Mouse (Mus musculus): ENCODE data around the gene Stat5b. TPM values are rescaled to one million over a fixed set of nuclear protein-coding genes. Genes with fewer than 3 reads are reported as not detected.

Gene Stat5b
- polyA plus RNA-seq, 1 experiment from 2014 or later: 14.9 TPM

DNA sequence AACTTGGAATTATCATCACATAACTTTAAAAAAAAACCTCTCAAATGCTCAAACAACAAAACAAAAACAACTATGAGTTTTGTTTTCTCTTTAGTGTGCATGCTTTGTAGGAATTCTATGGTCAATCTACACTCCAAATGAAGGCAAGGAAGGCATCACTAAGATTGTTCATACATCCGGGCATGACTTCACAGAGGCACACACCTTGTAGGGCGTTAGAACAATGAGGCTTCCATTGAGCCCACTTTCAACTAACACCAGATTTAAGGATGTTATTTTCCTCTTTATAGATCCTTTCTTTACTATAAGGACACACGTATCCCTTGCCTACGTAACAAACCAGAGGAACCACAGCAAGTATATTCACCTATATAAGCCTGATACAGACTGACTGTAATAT lies 3.0 kb downstream of the Stat5b start:
- H3K9me3 ChIP-seq: no peaks in the 10 kb centered on the region
- H3K27me3 ChIP-seq (replicated peaks; ENCODE audit: low read depth, poor library complexity, severe bottlenecking): peaks cover 31% of the 10 kb centered on the region
- H3K4me3 ChIP-seq: no peak overlapping the region
- H3K4me1 ChIP-seq: peaks cover 24% of the 10 kb centered on the region
- no peaks in the 10 kb centered on the region for H3K36me3 ChIP-seq (replicated peaks)
- WGBS: 94% methylated on average over 4 of the region's 4 CpGs
- H3K27ac ChIP-seq (replicated peaks): no peak overlapping the region
- no peak for DNase-seq (ENCODE audit: low spot score)

DNA sequence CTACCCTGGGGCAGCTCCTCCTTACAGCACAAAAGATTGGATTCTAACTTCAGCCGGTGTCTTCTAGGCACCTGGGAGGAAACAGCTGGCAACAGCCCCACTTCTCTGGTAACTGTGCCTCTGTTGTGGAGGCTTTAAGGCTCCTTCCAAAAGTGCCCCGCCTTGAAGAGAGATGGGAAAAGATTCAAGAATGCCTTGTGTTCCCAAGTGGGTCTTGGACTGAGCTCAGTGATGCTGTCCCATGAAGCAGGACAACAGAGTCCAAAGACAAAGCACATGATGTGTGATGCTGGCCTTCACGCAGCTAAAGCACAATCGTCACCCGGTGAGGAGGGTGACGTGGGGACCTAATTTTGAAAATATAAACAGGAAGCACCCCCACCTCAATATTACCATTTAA lies 4.7 kb downstream of the Stat5b start:
- H3K27ac ChIP-seq (replicated peaks): no peak overlapping the region
- H3K36me3 ChIP-seq (replicated peaks): no peaks in the 10 kb centered on the region
- 79% methylated on average over 6 of the region's 6 CpGs for WGBS
- no peak overlapping the region for H3K4me3 ChIP-seq
- no peaks in the 10 kb centered on the region for H3K9me3 ChIP-seq
- H3K4me1 ChIP-seq: peaks cover 21% of the 10 kb centered on the region
- peaks cover 15% of the 10 kb centered on the region for H3K27me3 ChIP-seq (replicated peaks; ENCODE audit: low read depth, poor library complexity, severe bottlenecking)
- no peak for DNase-seq (ENCODE audit: low spot score)

DNA sequence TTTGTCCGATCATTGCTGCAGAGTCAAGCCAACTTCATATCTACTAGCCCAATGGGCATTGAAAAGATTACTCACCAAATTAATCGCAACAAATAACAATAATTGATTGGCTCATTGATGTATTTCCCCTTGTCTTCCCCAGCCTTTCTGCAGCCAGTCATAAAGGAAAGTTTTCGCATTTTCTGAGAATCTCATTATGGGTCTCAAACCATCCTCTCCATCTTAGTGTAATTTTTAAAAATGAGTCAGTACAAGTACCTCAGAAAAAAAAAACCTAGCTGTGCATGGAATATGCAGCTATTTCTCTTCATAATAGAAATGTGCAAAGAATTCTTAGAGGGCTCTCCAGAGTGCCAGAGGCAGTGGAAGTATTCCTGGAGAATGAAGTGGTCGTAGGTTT lies 6.4 kb downstream of the Stat5b start:
- Histone ChIP-seq H3K27me3 (replicated peaks; ENCODE audit: low read depth, poor library complexity, severe bottlenecking) (peaks cover 13% of the 10 kb centered on the region), H3K4me3 (no peak overlapping the region), H3K36me3 (replicated peaks) (no peaks in the 10 kb centered on the region), H3K4me1 (peaks cover 16% of the 10 kb centered on the region), H3K27ac (replicated peaks) (no peak overlapping the region), H3K9me3 (no peaks in the 10 kb centered on the region)
- 87% methylated on average over 4 of the region's 4 CpGs for WGBS
- no peak for DNase-seq (ENCODE audit: low spot score)

DNA sequence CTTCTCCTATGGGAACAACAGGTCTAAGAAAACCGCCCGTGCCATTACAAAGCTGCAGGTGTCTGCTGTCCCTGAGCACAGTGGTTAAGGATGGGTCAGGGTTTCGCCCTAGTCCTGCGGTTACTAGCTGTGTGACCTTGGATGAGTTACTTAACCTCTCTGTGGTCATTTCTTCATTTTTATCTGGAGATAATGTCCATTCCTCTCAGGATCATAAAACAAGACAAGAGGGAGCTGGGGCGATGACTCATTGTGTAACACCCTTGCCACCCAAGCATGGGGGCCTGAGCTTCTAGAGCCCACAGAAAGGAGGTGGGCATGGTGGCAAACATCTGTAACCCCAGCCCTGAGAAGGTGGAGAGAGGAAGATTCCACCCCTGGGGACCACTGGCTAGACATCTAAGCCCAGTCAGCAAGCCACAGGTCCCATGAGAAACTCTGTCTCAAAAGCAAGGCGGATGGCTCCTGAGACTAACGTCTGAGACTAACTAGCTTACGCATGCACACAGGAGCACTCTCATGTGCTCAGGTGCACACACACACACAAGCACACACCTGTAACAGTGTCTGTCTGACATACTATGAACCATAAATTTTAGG lies 7.4 kb downstream of the Stat5b start:
- Histone ChIP-seq H3K27me3 (replicated peaks; ENCODE audit: low read depth, poor library complexity, severe bottlenecking) (0 out of 2 replicates have a peak, but pooled peaks cover 4% of the 10 kb centered on the region), H3K27ac (replicated peaks) (no peak overlapping the region), H3K4me1 (0 out of 2 replicates have a peak, but pooled peaks cover 11% of the 10 kb centered on the region), H3K36me3 (replicated peaks) (no peaks in the 10 kb centered on the region), H3K9me3 (no peaks in the 10 kb centered on the region), H3K4me3 (no peak overlapping the region)
- no peak for DNase-seq (ENCODE audit: low spot score)
- 93% methylated on average over 8 of the region's 8 CpGs for WGBS

DNA sequence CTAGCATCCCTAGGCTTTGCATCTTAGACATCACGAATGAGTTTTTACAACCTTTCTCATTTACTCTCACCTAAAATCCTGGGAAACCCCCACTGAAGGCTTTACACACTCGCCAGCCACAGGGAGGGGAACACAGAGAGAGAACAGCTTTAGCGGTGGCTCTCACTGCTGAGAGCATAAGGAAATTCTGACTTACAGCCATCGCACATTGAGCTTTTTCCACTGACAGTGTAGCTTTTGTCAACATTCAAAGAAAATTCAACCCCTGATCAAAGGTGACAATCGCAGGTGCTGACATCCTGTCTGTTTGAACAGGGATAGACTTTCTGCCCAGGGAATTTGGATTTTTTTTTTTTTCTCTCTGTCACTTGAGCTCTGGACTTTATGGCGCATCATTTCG lies 8.5 kb downstream of the Stat5b start:
- H3K4me3 ChIP-seq: no peak overlapping the region
- no peak for DNase-seq (ENCODE audit: low spot score)
- H3K9me3 ChIP-seq: peaks cover 3% of the 10 kb centered on the region
- H3K4me1 ChIP-seq: 0 out of 2 replicates have a peak, but pooled peaks cover 11% of the 10 kb centered on the region
- H3K36me3 ChIP-seq (replicated peaks): 0 out of 2 replicates have a peak, but pooled peaks cover 3% of the 10 kb centered on the region
- 88% methylated on average over 7 of the region's 7 CpGs for WGBS
- H3K27ac ChIP-seq (replicated peaks): no peak overlapping the region
- H3K27me3 ChIP-seq (replicated peaks; ENCODE audit: low read depth, poor library complexity, severe bottlenecking): no peaks in the 10 kb centered on the region

DNA sequence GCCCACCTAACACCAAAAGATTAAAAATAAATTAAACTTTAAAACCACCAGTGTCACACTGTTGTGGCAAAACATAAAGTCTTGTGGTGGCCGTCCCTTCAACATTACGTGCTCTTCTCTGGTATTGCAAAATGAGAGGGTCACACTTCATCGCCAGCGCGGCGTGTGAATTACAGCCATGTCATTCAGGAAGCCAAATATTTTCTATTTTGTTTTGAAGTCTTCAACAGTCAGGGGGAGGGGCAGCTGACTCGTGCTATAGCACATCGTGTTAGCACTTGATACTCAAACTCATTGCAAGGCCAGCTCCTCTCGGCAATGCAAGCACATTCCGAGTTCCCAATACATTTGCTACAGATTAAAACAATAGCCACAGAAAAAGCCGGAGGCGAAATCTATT lies 9.7 kb downstream of the Stat5b start:
- no peak overlapping the region for H3K4me3 ChIP-seq
- H3K27ac ChIP-seq (replicated peaks): no peak overlapping the region
- no peak for DNase-seq (ENCODE audit: low spot score)
- H3K36me3 ChIP-seq (replicated peaks): 0 out of 2 replicates have a peak, but pooled peaks cover 3% of the 10 kb centered on the region
- no peaks in the 10 kb centered on the region for H3K27me3 ChIP-seq (replicated peaks; ENCODE audit: low read depth, poor library complexity, severe bottlenecking)
- 77% methylated on average over 12 of the region's 12 CpGs for WGBS
- H3K9me3 ChIP-seq: peaks cover 3% of the 10 kb centered on the region
- H3K4me1 ChIP-seq: 0 out of 2 replicates have a peak, but pooled peaks cover 11% of the 10 kb centered on the region

DNA sequence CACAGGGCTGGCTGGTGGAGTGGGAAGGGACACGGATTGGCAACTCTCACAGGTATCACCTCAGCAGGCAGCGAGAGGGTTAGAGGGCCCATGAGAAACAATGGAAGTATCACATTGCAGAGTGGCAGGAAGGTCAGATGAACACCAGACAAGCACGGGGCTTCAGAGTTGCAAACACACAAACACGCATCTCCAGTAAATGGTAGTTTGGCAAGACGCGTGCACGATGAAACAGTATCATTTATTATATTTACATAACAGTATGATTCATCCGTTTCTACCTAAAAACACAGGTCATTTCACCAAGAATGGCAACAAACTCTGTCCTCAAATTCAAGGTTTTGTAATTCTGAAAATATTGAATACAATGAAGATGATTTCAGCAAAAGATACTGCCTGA lies 11.0 kb downstream of the Stat5b start:
- H3K4me1 ChIP-seq: 0 out of 2 replicates have a peak, but pooled peaks cover 11% of the 10 kb centered on the region
- WGBS: 71% methylated on average over 8 of the region's 8 CpGs

DNA sequence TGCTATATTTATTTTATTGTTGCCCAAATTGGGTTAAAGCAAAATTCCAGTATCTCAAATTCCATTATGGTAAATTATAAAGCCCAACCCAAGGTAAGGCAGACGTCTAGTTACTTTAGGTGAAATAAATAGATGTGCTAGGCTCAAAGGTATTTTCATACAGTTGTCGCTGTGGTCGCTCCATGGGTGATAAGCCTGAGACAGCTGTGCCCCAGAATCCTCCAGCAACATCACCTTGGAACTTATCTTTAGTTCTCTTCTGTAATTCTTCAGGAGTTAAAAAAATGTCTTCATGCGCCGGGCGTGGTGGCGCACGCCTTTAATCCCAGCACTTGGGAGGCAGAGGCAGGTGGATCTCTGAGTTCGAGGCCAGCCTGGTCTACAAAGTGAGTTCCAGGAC lies 11.6 kb downstream of the Stat5b start:
- H3K36me3 ChIP-seq (replicated peaks): 0 out of 2 replicates have a peak, but pooled peaks cover 3% of the 10 kb centered on the region
- H3K9me3 ChIP-seq: peaks cover 3% of the 10 kb centered on the region
- H3K4me3 ChIP-seq: no peak overlapping the region
- DNase-seq (ENCODE audit: low spot score): no peak
- no peaks in the 10 kb centered on the region for H3K27me3 ChIP-seq (replicated peaks; ENCODE audit: low read depth, poor library complexity, severe bottlenecking)
- H3K4me1 ChIP-seq: 0 out of 2 replicates have a peak, but pooled peaks cover 11% of the 10 kb centered on the region
- 92% methylated on average over 9 of the region's 9 CpGs for WGBS
- H3K27ac ChIP-seq (replicated peaks): no peak overlapping the region

More for the DNA sequence above, 11.0 kb downstream of the Stat5b start:
- H3K27me3 ChIP-seq (replicated peaks; ENCODE audit: low read depth, poor library complexity, severe bottlenecking): no peaks in the 10 kb centered on the region
- H3K9me3 ChIP-seq: peaks cover 3% of the 10 kb centered on the region
- H3K36me3 ChIP-seq (replicated peaks): 0 out of 2 replicates have a peak, but pooled peaks cover 3% of the 10 kb centered on the region
- H3K4me3 ChIP-seq: no peak overlapping the region
- H3K27ac ChIP-seq (replicated peaks): no peak overlapping the region
- DNase-seq (ENCODE audit: low spot score): no peak

DNA sequence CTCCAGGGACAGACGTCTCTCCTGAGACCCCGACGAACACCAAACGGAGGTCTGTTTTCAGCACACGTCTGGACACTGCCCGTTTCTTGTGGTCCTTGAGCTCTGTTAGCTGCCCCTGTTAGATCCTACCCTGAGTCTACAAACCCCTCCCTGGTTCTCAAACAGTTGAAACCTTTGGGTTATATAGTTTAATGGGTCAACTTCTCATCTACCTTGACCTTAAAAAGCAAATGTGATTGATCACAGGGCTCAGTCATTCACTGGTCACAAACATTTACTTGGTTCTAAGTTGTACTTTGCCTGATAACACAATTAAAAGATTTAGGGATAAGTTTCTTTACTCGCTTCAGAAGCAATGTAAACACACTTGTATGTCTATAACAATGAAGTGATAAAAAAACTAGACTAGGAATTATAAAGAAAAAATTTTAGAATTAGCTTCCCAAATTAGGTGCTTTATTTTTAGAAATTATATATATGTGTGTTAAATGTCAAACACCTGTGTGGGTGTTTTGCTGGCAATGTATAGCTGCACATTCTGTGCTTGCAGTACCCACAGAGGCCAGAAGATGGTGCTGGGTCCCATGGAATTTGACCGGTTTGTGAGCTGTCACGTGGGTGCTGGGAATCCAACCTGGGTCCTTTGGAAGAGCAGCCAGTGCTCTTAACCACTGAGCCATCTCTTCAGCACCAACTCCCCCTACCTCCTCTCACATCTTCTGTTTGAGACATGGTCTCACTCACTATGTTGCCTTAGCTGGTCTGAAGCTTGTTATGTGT lies 13.4 kb downstream of the Stat5b start:
- H3K27me3 ChIP-seq (replicated peaks; ENCODE audit: low read depth, poor library complexity, severe bottlenecking): no peaks in the 10 kb centered on the region
- peaks cover 13% of the 10 kb centered on the region for H3K4me1 ChIP-seq
- 79% methylated on average over 9 of the region's 9 CpGs for WGBS
- 0 out of 2 replicates have a peak, but pooled peaks cover 3% of the 10 kb centered on the region for H3K36me3 ChIP-seq (replicated peaks)
- DNase-seq (ENCODE audit: low spot score): no peak
- peaks cover 3% of the 10 kb centered on the region for H3K9me3 ChIP-seq
- H3K27ac ChIP-seq (replicated peaks): no peak overlapping the region
- H3K4me3 ChIP-seq: no peak overlapping the region

DNA sequence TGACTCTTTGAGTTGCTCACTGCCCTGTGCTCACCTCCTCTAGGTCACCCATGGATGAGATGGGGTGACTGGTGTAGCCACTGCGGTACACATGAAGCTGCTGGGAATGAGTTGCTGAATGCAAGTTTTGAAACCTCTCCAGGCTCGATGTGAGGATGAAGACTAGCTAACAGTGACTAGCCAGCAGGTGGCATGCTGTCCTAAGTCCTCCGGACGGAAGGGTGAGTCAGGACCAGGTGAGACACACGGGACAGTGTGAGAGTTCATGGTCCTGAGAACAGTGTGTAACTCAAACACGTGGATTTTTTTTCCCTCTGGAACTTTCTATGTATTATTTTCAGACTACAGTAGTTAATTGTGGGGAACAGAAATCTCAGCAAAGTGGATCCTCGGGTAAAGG lies 17.1 kb downstream of the Stat5b start:
- Histone ChIP-seq H3K27ac (replicated peaks) (no peak overlapping the region), H3K4me1 (peaks cover 7% of the 10 kb centered on the region), H3K4me3 (no peak overlapping the region), H3K36me3 (replicated peaks) (0 out of 2 replicates have a peak, but pooled peaks cover 3% of the 10 kb centered on the region), H3K9me3 (peaks cover 3% of the 10 kb centered on the region), H3K27me3 (replicated peaks; ENCODE audit: low read depth, poor library complexity, severe bottlenecking) (no peaks in the 10 kb centered on the region)
- no peak for DNase-seq (ENCODE audit: low spot score)
- WGBS: 70% methylated on average over 7 of the region's 7 CpGs

DNA sequence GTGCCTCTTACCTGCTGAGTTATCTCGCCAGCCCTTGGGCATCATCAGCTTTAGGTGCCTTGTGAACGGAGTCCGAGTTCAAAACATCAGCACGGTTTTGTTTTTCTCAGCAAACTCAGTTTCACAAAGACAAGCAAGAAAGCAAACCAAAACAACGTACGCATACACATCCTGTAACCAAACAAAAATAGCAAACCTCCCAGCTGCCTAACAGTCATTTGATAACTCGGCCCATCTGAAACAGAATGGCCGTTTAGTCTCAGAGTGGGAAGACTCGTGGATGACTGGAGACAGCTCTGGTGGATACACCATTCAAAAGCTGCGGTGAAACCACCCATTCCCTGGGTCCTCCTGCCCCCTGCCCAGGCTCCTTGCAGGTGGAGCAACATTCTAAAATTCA lies 19.1 kb downstream of the Stat5b start:
- H3K27me3 ChIP-seq (replicated peaks; ENCODE audit: low read depth, poor library complexity, severe bottlenecking): no peaks in the 10 kb centered on the region
- H3K4me3 ChIP-seq: no peak overlapping the region
- DNase-seq (ENCODE audit: low spot score): no peak
- peaks cover 10% of the 10 kb centered on the region for H3K4me1 ChIP-seq
- H3K27ac ChIP-seq (replicated peaks): no peak overlapping the region
- H3K36me3 ChIP-seq (replicated peaks): no peaks in the 10 kb centered on the region
- no peaks in the 10 kb centered on the region for H3K9me3 ChIP-seq
- WGBS: 79% methylated on average over 10 of the region's 10 CpGs

DNA sequence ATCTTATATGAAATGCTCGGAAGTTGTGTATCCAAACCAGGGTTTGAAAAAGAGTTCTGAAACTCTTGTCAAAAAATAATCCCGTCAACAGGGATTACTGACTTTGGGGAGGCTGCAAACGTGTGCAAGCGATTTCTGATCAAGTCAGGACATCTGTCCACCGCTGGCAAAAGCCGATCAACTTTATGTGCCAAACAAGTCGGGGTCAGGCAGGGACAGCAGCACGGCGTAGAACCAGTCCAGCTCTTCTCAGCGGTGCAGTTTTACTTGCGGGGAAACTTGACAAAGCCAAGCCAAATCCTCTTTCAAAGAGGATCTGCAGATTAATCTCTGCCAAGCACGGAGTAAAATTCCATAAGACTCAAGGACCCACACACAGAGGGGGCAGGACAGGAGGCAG lies 20.8 kb downstream of the Stat5b start:
- Histone ChIP-seq H3K36me3 (replicated peaks) (no peaks in the 10 kb centered on the region), H3K27me3 (replicated peaks; ENCODE audit: low read depth, poor library complexity, severe bottlenecking) (no peaks in the 10 kb centered on the region), H3K4me3 (no peak overlapping the region), H3K4me1 (peaks cover 10% of the 10 kb centered on the region), H3K27ac (replicated peaks) (no peak overlapping the region), H3K9me3 (no peaks in the 10 kb centered on the region)
- no peak for DNase-seq (ENCODE audit: low spot score)
- WGBS: 77% methylated on average over 12 of the region's 12 CpGs

DNA sequence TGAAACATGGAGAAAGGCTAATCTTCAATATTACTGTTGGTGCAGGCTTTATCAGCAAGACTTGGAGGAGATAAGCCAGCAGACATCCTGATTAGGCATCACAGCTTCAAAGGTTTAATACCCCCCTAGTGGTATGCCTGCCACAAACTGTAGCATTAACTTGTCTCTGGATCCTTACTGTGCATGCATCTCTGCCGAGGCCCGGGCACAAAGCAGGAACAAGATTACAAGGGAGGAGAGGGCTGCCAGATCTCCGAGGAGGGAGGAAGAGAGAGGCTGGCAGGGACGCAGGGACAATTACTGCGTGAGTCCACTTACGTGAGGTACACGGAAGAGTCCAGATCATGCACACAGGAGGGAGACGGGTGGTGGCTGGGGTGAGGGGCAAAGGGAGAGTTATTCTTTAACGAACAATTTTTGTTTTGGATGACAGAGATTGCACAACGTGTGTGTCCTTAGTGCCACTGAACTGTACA lies 21.8 kb downstream of the Stat5b start:
- Histone ChIP-seq H3K36me3 (replicated peaks) (no peaks in the 10 kb centered on the region), H3K4me3 (no peak overlapping the region), H3K27me3 (replicated peaks; ENCODE audit: low read depth, poor library complexity, severe bottlenecking) (no peaks in the 10 kb centered on the region), H3K9me3 (no peaks in the 10 kb centered on the region), H3K27ac (replicated peaks) (no peak overlapping the region), H3K4me1 (peaks cover 12% of the 10 kb centered on the region)
- whole genome bisulfite sequencing: 70% methylated on average over 10 of the region's 10 CpGs
- no peak for DNase-seq (ENCODE audit: low spot score)

All from embryonic facial prominence, embryonic 10.5 days (tissue).